Mouse (Mus musculus) heart, adult 2 months (tissue): ENCODE data around the gene Echdc1.

Experiments
- CTCF ChIP-seq: fragments of 200-600 bp; IDR thresholded peaks from 2 replicates; pipeline ENCODE4 v1.8.1; 2022; ENCODE audit warnings: antibody characterized with exemption, mild to moderate bottlenecking, moderate library complexity
- POLR2A ChIP-seq: fragments of 200-500 bp; IDR thresholded peaks from 2 replicates; pipeline ENCODE4 v1.6.1; 2011; ENCODE audit warnings: mild to moderate bottlenecking, low read depth, low read length, control low read depth; ENCODE audit not compliant: insufficient read depth

DNA sequence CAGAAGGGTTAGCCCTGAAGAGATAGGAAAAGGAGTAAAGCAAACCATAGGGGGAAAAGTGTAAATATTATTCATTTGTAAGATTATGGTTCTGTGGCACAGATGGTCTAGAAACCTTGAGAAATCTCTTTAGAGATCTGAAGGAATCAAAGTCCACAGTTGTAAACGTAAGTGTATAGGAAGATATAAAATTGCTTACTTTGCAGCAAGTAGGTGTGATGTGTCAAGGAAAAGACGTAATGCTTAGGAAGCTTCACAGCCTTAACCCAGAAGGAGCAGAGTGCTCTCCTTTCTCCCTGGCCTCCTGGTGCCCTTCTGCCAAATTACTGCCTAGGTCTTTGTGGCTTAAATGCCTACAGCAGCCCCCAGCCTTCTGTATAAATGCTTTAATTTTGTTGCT lies 11.9 kb downstream of the Echdc1 start:
- TF ChIP-seq CTCF (no peak), POLR2A (no peak)
